Mouse (Mus musculus) neural tube, embryonic 10.5 days (tissue): Measurements from ENCODE around the gene Bloc1s1.

Source experiments
- DNase-seq: peaks from one replicate; pipeline ENCODE4 v3.0.0-alpha.2; 2017; ENCODE audit warnings: low spot score; ENCODE audit errors: extremely low spot score

Bloc1s1 gene

GRCm38 (mm10) chr10:128923935-128924334, at the start of gene Bloc1s1:
Gene Bloc1s1 (minus strand): TSS chr10:128924035.
- DNase-seq, result no peak

- DNase-seq, result no peak
Observed at GRCm38 (mm10) chr10:128972841-128973240, 49.0 kb upstream of the Bloc1s1 start.

GRCm38 (mm10) chr10:128970740-128971250, 47.0 kb upstream of the Bloc1s1 start:
- no peak for DNase-seq

GRCm38 (mm10) chr10:128968341-128968749, 44.5 kb upstream of the Bloc1s1 start:
- DNase-seq, result no peak

GRCm38 (mm10) chr10:128965871-128966270, 42.0 kb upstream of the Bloc1s1 start:
- DNase-seq, result no peak

GRCm38 (mm10) chr10:128964961-128965360, 41.1 kb upstream of the Bloc1s1 start:
- DNase-seq, result no peak

- DNase-seq, result no peak
Observed at GRCm38 (mm10) chr10:128960590-128961584, 37.1 kb upstream of the Bloc1s1 start, which contains the start of gene Mettl7b. Gene Mettl7b (minus strand): TSS chr10:128960988.

- DNase-seq, result no peak
Observed at GRCm38 (mm10) chr10:128960142-128960541, 36.3 kb upstream of the Bloc1s1 start.

GRCm38 (mm10) chr10:128958340-128958739, 34.5 kb upstream of the Bloc1s1 start:
- DNase-seq, result no peak

GRCm38 (mm10) chr10:128950208-128950887, 26.5 kb upstream of the Bloc1s1 start:
- DNase-seq, result no peak

GRCm38 (mm10) chr10:128947496-128947895, 23.7 kb upstream of the Bloc1s1 start:
- DNase-seq, result no peak

- no peak for DNase-seq
Observed at GRCm38 (mm10) chr10:128945675-128946074, 21.8 kb upstream of the Bloc1s1 start.

- DNase-seq, result no peak
Observed at GRCm38 (mm10) chr10:128940475-128941061, 16.7 kb upstream of the Bloc1s1 start.

- no peak for DNase-seq
Observed at GRCm38 (mm10) chr10:128938974-128939373, 15.1 kb upstream of the Bloc1s1 start.

- DNase-seq, result no peak
Observed at GRCm38 (mm10) chr10:128938457-128938856, 14.6 kb upstream of the Bloc1s1 start.

- no peak for DNase-seq
Observed at GRCm38 (mm10) chr10:128937756-128938390, 14.0 kb upstream of the Bloc1s1 start.

- no peak for DNase-seq
Observed at GRCm38 (mm10) chr10:128935826-128936440, 12.1 kb upstream of the Bloc1s1 start.

GRCm38 (mm10) chr10:128934997-128935787, 11.4 kb upstream of the Bloc1s1 start:
- no peak for DNase-seq

GRCm38 (mm10) chr10:128933976-128934721, 10.3 kb upstream of the Bloc1s1 start:
- no peak for DNase-seq
